Mouse (Mus musculus) stomach, embryonic 16.5 days (tissue): Measurements from ENCODE around the gene Prr3. TPM values are rescaled to one million over a fixed set of nuclear protein-coding genes. Genes with fewer than 3 reads are reported as not detected.

Experiments
- ATAC-seq: fragments of 200-750 bp; cut with Nextera tagmentation; 2 replicates; pipeline ENCODE4 v1.8.0; 2017; ENCODE audit warnings: moderate number of reproducible peaks, moderate TSS enrichment; ENCODE audit not compliant: insufficient read depth, low FRiP score
- H3K27ac ChIP-seq: fragments of 300-500 bp; sonication (generic); 2 replicates; pipeline ENCODE4 v1.5.1; 2014; ENCODE audit warnings: low read length
- H3K27me3 ChIP-seq: fragments of 300-500 bp; sonication (generic); 2 replicates; pipeline ENCODE4 v1.6.1; 2014; ENCODE audit warnings: low read length, control low read depth, mixed read lengths; ENCODE audit not compliant: control insufficient read depth, insufficient read depth
- H3K36me3 ChIP-seq: fragments of 300-500 bp; sonication (generic); 2 replicates; pipeline ENCODE4 v1.6.1; 2014; ENCODE audit warnings: low read length; ENCODE audit not compliant: control insufficient read depth, insufficient read depth
- H3K4me1 ChIP-seq: fragments of 300-500 bp; sonication (generic); 2 replicates; pipeline ENCODE4 v1.6.1; 2014; ENCODE audit warnings: low read length, control low read depth, mixed read lengths; ENCODE audit not compliant: control insufficient read depth, insufficient read depth
- H3K4me2 ChIP-seq: fragments of 300-500 bp; sonication (generic); 2 replicates; pipeline ENCODE4 v1.6.1; 2014; ENCODE audit warnings: low read depth, low read length, mixed read lengths
- H3K4me3 ChIP-seq: fragments of 300-500 bp; sonication (generic); replicated peaks from 2 replicates; pipeline ENCODE4 v1.5.1; 2014; ENCODE audit warnings: mild to moderate bottlenecking, low read length
- H3K9ac ChIP-seq: fragments of 300-500 bp; sonication (generic); 2 replicates; pipeline ENCODE4 v1.6.1; 2014; ENCODE audit warnings: low read length
- H3K9me3 ChIP-seq: fragments of 300-500 bp; sonication (generic); replicated peaks from 2 replicates; pipeline ENCODE4 v1.6.1; 2016; ENCODE audit warnings: low read length, control low read depth; ENCODE audit not compliant: control insufficient read depth
- WGBS: fragments of 180-500 bp; shearing (Covaris S2); extraction: QIAGEN DNeasy Blood & Tissue Kit; methylation state at CpG from one replicate; pipeline ENCODE4 v1.1.7; 2014; 5-methylcytosine and 5-hydroxymethylcytosine counted together
- polyA plus RNA-seq: library from polyadenylated mRNA; unstranded; fragments of >200 nt; fragmentation: Nextera tagmentation; extraction: Ambion mirVana; gene quantifications from 2 replicates; pipeline ENCODE4 v1.2.1, GENCODE M21; 2015

The Prr3 gene
- polyA plus RNA-seq, 1 experiment from 2014 or later = 23.4 TPM

DNA sequence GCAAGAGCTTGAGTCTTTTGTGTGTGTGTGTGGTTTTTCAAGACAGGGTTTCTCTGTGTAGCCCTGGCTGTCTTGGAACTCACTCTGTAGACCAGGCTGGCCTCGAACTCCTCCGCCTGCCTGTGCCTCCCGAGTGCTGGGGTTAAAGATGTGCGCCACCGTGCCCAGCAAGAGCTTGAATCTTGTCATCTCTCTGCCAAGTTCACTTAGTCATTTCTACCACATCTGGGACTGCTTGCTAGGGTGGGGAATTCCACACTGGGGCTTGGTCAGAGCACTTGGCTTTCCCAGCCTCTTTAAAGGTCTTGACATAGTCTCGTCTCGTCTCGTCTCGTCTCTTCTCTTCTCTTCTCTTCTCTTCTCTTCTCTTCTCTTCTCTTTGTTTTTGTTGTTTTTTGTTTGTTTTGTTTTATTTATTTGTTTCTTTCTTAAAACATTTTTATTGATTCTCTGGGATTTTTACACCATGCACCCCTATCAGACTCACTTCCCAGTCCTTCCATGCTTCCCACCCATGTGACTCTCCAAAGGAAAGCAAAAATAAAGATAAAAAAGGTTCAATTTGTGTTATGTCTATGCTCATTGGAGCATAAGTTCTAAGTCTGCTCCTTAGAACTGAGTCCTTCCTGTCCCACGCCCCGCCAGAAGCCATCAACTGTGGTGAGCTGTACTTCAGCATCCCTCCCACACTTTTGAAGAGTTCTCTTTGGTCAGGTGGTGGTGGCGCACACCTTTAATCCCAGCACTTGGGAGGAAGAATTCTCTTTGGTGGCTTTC lies 21.3 kb upstream of the Prr3 start:
- no peak overlapping the region for H3K4me3 ChIP-seq
- H3K9me3 ChIP-seq = 0 out of 2 replicates have a peak, but pooled peaks cover 4% of the 10 kb centered on the region
- H3K27me3 ChIP-seq = no peaks in the 10 kb centered on the region
- no peak overlapping the region for H3K4me2 ChIP-seq
- no peak overlapping the region for H3K9ac ChIP-seq
- ATAC-seq = no peak
- H3K4me1 ChIP-seq = peaks cover 10% of the 10 kb centered on the region; the same call in 1 of the 2 replicates
- H3K27ac ChIP-seq = no peak overlapping the region
- WGBS = 90% methylated on average over 12 of the region's 12 CpGs
- no peaks in the 10 kb centered on the region for H3K36me3 ChIP-seq

DNA sequence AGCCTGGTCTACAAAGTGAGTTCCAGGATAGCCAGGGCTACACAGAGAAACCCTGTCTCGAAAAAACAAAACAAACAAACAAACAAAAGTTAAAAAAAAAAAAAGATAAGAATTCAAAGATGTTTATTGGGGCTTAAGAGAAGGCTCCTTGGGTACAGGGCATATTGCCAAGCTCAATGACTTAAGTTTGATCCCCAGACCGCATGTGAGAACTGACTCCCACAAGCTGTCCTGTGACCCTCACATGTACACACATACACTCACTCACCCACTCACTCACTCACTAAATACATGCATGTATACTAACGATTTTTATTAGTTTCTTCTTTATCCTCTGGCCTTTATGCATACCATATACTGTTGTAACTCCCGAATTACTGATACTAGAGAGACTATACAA lies 20.3 kb upstream of the Prr3 start:
- Histone ChIP-seq H3K9me3 (no peaks in the 10 kb centered on the region), H3K36me3 (no peaks in the 10 kb centered on the region), H3K4me3 (no peak overlapping the region), H3K27me3 (no peaks in the 10 kb centered on the region), H3K4me2 (no peak overlapping the region), H3K4me1 (peaks cover 12% of the 10 kb centered on the region), H3K27ac (no peak overlapping the region), H3K9ac (no peak overlapping the region)
- 69% methylated on average over 4 of the region's 4 CpGs for WGBS
- no peak for ATAC-seq

DNA sequence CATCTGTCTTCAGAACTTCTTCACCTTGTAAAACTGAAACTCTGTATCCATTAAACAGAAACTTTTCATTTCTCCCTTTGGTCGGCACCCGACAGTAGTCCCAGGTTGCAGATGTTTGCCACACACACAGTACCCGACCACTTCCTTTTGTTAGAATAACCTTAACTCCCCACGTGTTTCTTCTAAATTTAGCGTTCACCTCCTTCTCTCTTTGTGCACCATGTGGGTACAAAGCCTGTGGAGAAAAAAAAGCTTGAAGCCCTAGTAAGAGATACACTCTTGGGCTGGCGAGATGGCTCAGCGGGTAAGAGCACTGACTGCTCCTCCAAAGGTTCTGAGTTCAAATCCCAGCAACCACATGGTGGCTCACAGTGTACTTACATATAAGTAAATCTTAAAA lies 19.3 kb upstream of the Prr3 start:
- Histone ChIP-seq H3K27me3 (no peaks in the 10 kb centered on the region), H3K27ac (no peak overlapping the region), H3K9ac (no peak overlapping the region), H3K4me3 (no peak overlapping the region), H3K4me2 (no peak overlapping the region), H3K9me3 (no peaks in the 10 kb centered on the region), H3K4me1 (peaks cover 12% of the 10 kb centered on the region), H3K36me3 (no peaks in the 10 kb centered on the region)
- no peak for ATAC-seq
- WGBS = 78% methylated on average over 7 of the region's 7 CpGs

DNA sequence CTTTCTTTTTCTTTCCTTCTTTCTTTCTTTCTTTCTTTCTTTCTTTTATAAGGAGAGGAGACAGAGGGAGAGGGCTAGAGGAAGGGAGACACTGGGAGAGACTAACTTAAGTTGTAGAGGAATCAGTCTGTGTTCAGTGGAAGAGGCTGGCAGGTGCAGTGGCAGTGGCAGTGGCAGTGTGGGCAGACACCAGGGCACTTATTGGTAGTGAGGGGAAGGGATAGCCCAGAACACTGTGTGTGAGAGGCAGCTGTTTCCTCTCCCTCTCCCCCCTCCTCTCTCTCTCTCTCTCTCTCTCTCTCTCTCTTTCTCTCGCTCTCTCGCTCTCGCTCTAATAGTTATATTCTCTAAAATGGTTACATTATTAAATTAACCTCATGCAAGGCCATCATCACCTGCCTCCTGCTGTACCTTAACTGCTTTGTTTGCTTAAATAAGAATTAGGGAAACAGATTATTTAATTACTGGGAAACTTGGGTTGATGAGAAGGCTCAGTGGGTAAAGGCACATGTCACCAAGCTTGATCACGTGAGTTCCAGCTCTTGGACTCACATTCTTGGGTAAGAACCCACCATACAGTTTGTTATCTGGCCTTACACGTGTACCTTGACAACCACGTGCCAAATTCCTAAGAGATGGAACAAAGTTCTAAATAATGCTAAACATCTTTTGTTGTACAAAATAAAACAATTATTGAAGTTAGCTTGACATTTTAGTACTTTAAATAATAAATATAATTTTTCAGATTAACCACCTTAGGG lies 18.7 kb upstream of the Prr3 start:
- no peak overlapping the region for H3K9ac ChIP-seq
- H3K4me2 ChIP-seq = no peak overlapping the region; the same call in 1 of the 2 replicates
- H3K4me1 ChIP-seq = peaks cover 12% of the 10 kb centered on the region
- H3K27me3 ChIP-seq = no peaks in the 10 kb centered on the region
- H3K36me3 ChIP-seq = no peaks in the 10 kb centered on the region
- ATAC-seq = no peak
- no peak overlapping the region for H3K27ac ChIP-seq
- WGBS = 84% methylated on average over 6 of the region's 6 CpGs
- H3K4me3 ChIP-seq = no peak overlapping the region
- H3K9me3 ChIP-seq = no peaks in the 10 kb centered on the region

DNA sequence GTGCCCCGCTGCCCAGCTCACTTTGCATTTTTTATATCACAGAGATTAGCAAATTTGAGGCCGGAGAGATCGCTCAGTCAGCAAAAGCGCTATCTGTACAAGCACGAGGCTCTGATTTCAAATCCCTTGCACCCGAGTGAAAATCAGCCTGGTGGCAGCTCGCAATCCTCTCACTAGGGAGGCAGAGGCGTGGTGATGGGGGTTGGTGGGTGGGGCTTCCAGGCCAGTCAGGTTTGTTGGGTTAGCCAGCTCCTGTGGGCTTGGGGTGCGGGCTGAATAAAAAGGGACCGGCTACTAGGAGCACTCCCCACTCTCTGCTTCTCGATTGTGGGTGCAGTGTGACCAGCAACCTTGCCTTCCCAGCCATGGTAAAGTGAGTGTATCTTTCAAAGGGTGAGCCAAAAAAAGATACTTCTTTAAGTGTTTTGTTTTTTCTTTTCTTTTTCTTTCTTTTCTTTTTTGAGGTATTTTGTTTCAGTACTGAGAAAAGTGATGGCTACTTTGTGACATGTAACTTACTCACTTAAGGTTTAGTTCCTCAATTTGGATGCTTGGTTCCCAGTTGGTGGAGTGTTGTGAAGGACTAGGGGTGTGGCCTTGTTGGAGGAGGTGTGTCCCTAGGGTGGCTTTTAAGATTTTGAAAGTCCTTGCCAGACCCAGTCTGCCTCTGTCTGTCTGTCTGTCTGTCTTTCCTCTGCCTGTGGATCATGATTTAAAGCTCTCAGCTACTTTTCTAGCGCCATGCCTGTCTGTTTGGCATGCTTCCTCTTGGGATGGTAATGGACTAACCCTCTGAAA lies 17.9 kb upstream of the Prr3 start:
- no peaks in the 10 kb centered on the region for H3K9me3 ChIP-seq
- peaks cover 16% of the 10 kb centered on the region for H3K4me1 ChIP-seq
- ATAC-seq = no peak
- H3K4me2 ChIP-seq = peak overlapping the region; percentile 31; the same call in 1 of the 2 replicates
- H3K4me3 ChIP-seq = no peak overlapping the region
- H3K27me3 ChIP-seq = no peaks in the 10 kb centered on the region
- WGBS = 53% methylated on average over 12 of the region's 12 CpGs
- H3K27ac ChIP-seq = 0 out of 2 replicates have a peak overlapping the region, but pooled peaks have one; percentile 22
- H3K9ac ChIP-seq = no peak overlapping the region
- H3K36me3 ChIP-seq = no peaks in the 10 kb centered on the region

DNA sequence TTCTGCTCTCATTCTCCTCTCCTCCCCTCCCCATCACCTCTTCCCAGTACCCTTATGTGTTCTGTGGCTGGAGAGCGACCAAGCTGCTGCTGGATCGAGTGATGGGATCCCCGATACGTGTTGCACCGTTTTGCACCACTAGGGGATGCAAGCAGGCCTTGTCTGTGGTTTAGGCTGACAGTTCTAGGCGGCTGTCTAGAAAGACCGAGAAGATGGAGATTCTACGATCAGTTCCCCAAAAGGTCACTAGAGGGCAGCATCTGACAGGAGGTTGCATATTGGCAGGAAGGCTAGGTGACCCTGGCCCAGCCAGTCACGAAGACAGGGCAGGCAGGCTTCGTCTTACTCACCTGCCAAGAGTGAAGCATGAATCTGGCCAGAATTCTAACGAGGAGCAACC lies 16.9 kb upstream of the Prr3 start:
- Histone ChIP-seq H3K27me3 (no peaks in the 10 kb centered on the region), H3K36me3 (no peaks in the 10 kb centered on the region), H3K27ac (no peak overlapping the region), H3K4me2 (no peak overlapping the region), H3K9me3 (no peaks in the 10 kb centered on the region), H3K9ac (0 out of 2 replicates have a peak overlapping the region, but pooled peaks have one; percentile 23), H3K4me3 (no peak overlapping the region), H3K4me1 (peaks cover 22% of the 10 kb centered on the region)
- WGBS = 2% methylated on average over 11 of the region's 11 CpGs
- ATAC-seq = peak; percentile 63

DNA sequence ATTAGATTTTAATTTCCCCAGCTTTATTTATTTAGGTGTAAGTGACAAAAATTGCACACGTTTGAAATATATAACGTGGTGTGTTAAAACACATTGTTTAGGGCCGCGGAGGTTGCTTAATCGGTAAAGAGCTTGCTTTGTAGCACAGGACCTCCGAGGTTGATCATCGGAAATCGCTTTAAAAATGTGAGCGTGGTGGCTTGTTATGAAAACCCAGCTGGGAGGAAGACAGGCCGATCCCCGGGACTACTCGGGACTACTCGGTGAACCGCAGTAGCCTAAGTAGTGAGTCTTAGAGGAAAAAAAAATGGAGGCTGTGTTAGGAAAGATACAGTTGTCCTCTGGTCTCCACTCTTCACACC lies 14.8 kb upstream of the Prr3 start:
- Histone ChIP-seq H3K9me3 (no peaks in the 10 kb centered on the region), H3K36me3 (no peaks in the 10 kb centered on the region), H3K4me2 (peak overlapping the region; percentile 75), H3K27ac (no peak overlapping the region), H3K9ac (peak overlapping the region; percentile 71), H3K4me1 (peaks cover 24% of the 10 kb centered on the region), H3K4me3 (peak overlapping the region; percentile 73), H3K27me3 (no peaks in the 10 kb centered on the region)
- 1% methylated on average over 14 of the region's 14 CpGs for WGBS
- ATAC-seq = no peak

DNA sequence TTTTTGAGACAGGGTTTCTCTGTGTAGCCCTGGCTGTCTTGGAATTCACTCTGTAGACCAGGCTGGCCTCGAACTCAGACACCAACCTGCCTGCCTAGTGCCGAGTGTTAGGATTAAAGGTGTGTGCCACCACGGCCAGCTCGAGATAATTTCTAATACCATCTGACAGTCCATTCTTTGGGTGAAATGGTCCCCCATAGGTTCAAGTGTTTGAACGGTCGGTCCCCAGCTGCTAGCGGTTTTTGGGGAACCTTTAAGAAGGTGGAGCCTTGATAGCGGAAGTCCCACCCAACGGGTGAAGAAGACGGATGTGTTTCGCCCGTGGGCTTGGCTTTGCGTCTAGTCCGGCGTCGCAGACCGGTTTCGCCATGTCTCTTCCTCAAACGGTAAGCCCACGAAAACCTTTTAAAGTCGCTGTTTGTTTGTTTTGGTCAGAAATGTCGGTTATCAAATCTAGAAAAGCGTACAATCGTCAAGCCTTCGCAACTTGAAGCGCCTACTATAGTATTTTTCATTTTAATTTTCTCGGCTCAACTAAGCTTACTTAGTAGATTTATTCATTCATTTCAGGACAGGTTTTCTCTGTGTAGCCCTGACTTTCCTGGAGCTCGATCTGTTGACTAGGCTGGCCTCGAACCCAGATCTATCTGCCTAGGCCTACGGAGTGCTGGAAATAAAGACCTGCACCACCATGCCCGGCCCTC lies 14.3 kb upstream of the Prr3 start:
- peak overlapping the region; percentile 78 for H3K27ac ChIP-seq
- peaks cover 24% of the 10 kb centered on the region for H3K4me1 ChIP-seq
- no peaks in the 10 kb centered on the region for H3K36me3 ChIP-seq
- 2% methylated on average over 31 of the region's 31 CpGs for WGBS
- no peaks in the 10 kb centered on the region for H3K27me3 ChIP-seq
- peak overlapping the region; percentile 71 for H3K9ac ChIP-seq
- ATAC-seq = peak; percentile 62
- peak overlapping the region; percentile 73 for H3K4me3 ChIP-seq
- H3K4me2 ChIP-seq = peak overlapping the region; percentile 75
- H3K9me3 ChIP-seq = no peaks in the 10 kb centered on the region
